Mouse (Mus musculus): ENCODE results near the gene Nek7.

DNA sequence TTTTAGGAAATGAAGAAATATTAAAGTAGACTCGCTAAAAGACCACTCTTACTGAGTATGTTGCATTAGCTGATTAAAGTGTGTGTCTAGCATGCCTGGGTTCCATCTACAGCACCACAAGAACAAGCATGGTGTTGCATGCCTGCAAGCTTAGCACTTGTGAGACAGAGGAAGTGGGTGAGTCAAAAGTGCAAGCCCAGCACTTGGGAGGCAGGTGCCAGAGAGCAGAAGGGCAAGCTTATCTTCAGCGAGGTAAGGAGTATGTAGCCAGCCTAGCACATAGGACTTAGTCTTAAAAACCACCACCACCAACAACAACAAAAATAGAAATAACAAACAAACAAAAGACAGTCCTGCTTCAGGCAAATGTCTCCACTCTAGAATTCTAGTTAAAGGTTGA lies 103.0 kb downstream of the Nek7 start:
- TF ChIP-seq CTCF (conservative IDR thresholded peaks at IDR 0.05 in 1 of 2, IDR thresholded peaks at IDR 0.05 in 1 of 2; ENCODE audit: low read depth in 2 of 2, low read length in 2 of 2) (no peak), ZNF384 (IDR thresholded peaks at IDR 0.05; ENCODE audit: low read depth, low read length) (no peak), POLR2A (IDR thresholded peaks at IDR 0.05; ENCODE audit: low read depth, low read length) (no peak), USF1 (IDR thresholded peaks at IDR 0.05; ENCODE audit: low read depth, low read length) (no peak), ZC3H11A (IDR thresholded peaks at IDR 0.05; ENCODE audit: low read depth, low read length) (no peak), TBP (conservative IDR thresholded peaks at IDR 0.05; ENCODE audit: low read depth, low read length) (no peak), UBTF (IDR thresholded peaks at IDR 0.05; ENCODE audit: low read depth, low read length) (no peak), ETS1 (conservative IDR thresholded peaks at IDR 0.05; ENCODE audit: low read depth, low read length) (no peak; the same call in 1 of the 2 replicates), BHLHE40 (IDR thresholded peaks at IDR 0.05; ENCODE audit: low read depth, low read length) (peak; percentile 55; the same call in 1 of the 2 replicates), NRF1 (IDR thresholded peaks at IDR 0.05; ENCODE audit: low read depth, low read length) (no peak), RCOR1 (conservative IDR thresholded peaks at IDR 0.05; ENCODE audit: low read depth, low read length) (no peak), HCFC1 (IDR thresholded peaks at IDR 0.05; ENCODE audit: low read depth, low read length) (no peak), USF2 (conservative IDR thresholded peaks at IDR 0.05; ENCODE audit: low read depth, low read length) (no peak), MAX (IDR thresholded peaks at IDR 0.05; ENCODE audit: low read length) (no peak)

All from CH12.LX (cell line).